Mouse (Mus musculus) thymus, postnatal 25 days (tissue): ENCODE measurements around the gene Dhx33.

Source experiments
- DNase-seq: peaks from one replicate; pipeline ENCODE4 v3.0.0; 2022

The Dhx33 gene

DNA sequence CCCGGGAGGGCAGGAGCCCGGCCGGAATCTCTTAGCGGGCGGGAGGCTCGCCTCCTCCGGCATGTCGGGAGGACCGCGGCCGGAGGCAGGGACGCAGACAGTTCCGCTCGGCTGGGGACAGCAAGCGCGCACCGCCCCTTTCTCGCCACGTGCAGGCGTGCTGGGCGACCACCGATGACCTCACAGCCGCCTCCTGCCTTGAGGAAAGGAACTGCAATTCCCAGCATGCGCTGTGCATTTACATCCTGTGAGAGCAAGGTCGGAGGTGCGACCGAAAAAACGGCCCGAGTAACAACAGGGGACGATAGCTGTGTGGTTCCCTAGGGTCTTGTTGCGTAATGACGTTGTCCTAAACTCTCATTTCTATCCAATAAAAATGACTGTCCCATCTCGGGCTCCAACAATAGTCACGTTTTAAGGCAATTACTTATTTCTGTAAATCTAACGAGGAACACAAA lies at the start of gene Dhx33:
Gene Dhx33, minus strand, starts transcription at position 122 of the 458 bp plus-strand sequence.
- peak; percentile 93 for DNase-seq

DNA sequence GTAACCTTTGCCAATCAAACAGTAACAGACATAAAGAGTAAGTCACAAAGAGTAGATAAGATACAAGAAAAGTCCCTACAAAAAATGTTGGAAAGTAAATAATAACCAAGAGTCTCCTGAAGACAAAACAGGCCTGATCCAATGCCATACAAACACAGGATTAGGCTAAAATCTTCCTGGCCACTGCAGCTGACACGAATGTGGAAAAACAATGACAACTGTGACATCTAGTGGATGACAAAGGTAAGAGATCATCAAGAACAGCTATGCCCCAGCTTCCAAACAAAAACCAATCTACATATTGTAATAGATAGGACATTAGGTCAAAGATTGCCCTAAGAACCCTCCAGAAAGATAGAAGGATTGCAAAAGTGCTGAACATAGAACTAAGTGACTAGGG lies 48.3 kb upstream of the Dhx33 start:
- no peak for DNase-seq

DNA sequence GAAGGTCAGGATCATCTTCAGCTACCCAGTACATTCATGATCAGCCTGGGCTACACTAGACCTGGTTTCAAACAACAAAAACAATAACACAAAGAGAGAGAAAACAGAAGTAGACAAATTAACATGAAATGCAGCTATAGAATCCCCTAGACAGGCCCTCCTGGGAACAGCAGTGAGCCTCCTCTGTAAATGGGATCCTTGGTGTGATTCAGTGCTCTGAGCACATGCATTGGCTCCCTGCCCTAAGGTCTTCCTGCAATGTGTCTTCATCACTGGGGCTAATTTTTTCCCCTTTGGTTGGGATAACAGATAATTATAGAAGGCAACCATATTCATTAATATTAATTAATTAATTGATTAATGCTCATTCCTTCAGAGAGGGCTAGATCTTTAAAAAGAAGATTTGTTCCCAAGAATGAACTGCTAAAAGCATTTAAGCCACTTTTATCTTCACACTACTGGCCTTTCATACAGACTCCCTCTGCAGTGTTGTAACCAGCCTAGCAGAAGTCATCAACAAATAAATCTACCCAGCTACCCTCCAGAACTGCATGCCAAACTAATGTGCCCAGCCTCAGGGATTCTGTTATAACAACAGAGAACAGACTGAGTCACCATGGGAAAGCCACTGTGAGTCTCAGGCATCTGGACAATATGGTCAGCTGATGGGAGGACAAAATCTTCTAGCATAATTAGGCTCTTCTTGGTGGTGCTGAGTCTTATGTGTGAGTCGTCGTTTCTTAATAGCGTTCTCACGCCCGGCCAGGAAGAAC lies 35.5 kb upstream of the Dhx33 start:
- DNase-seq = no peak

DNA sequence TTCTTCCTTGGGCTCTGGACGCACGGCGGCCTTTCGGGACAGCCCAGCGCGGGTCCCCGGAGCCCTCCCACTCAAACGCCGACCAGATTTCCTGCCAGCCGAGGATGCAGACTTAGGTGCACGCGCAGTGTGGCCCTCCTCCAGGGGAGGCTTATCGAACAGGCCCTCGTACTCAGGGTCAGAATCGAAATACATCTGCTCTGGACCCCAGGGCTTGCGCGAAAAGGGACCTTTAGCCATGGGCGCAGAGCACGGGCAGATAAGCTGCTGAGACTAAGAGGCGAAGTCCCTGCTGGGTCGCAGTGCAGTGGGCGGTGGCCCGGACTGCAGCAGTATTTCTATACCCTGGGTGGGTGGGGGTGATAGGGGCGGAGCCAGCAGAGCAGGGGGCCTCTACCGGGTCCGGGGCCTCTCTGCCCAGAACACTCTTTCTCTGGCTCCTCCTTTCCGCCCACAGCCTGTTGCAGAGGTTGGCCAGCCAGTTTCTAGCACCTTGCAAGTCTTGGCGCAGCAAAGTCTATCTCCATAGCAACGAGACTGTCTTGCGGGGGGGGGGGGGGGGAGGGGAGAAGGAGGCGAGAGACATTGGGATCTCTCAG lies 29.0 kb upstream of the Dhx33 start, which contains the start of gene 6330403K07Rik:
Gene 6330403K07Rik, minus strand, starts transcription at position 351 of the 599 bp plus-strand sequence.
- no peak for DNase-seq

DNA sequence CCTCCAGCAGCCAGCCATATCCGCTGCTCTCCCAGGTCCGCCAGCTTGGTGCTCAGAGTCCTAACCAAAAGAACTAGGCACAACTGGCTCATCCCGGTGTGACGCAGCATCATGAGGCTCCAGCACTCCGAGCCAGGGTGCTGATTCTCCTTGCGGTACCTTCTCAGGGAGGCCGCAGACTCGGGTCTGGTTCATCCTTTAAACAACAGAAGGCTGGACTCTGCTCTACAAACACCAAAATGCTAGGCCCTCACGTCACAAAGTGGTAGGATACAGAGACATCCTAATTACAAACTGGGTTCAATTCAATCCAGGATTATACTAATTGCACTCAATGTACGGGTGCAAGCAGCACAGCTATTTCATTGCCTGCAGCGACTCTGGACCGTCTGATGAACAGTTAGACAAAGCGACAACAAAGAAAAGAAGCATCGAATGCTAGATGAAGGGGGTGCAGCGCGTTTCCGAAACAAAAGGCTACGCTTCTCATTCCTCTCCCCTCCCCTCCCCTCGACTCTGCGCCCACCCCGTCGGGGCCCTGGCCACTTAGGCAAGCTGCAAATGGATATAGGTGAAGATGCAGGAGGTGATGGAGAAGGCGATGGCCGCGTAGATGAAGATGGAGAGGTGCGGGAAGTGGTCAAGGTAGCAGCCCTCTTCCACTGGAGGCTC lies 28.4 kb upstream of the Dhx33 start:
- DNase-seq = no peak

DNA sequence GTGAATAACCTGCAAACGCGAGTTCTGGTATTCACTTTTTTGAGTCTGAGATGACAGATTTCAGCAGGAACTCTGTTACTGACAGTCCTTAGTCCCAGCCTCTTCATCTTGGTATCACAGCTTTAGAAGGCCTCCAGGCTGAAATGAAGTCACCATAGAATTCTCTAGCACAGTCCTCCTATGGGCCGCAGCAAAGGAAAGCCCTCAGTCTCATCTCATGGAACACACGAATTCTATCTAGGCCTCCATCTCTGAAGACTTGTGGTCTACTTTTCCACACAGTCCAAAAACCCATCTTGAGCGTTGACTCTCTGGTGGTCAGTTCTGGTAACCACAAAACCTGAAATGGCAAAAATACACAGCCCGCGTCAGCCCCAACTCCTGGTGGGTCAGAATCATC lies 27.8 kb upstream of the Dhx33 start:
- DNase-seq = no peak

DNA sequence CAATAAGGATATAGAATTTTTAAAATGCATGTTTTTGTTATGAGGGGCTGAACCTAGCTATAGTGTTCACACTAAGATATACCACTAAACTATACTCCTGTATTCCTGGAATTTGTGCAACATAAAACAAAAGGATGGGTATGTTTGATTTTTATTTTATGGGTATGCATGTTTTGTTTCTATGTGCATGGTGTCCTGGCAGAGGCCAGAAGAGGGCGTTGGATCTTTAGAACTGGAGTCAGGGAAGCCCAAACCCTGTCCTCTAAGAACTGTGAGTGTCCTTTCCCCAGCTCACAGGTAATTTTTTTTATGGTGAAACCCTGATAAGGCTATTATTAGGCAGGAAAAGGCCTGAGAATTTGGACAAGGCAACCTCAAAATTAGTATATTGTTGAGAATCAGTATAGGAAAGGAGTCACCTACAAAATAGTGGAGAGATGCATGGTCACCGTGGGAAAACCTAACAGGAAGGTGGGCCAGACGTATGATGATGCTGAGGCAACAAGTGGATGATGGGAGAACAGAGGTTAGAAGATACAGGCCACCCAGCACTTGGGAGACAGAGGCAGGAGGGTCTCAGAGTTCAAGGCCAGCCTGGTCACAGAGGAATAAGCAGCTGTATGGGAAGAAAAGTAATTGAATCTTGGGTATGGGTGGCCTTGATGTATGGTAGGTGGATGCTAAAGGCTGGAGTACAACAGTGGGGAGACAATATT lies 25.3 kb upstream of the Dhx33 start:
- DNase-seq = no peak

DNA sequence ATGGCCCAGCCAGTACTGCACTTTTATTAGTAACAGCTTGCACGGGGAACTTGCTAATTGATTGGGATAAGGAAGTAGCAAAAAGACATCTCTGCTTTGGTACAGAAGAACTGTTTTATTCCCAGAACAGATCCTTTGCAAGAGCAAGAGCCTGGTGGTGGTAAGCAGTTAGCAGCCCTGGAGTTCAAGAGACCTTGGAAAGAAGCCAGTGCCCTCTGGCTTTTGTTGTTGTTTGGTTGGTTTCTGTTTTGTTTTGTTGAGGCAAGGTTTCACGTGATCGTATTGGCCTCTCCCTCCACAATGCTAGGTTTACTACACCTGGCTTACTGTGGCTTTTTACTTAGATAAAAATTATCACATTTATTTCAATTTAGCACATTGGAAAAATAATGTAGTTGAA lies 24.0 kb upstream of the Dhx33 start:
- no peak for DNase-seq

DNA sequence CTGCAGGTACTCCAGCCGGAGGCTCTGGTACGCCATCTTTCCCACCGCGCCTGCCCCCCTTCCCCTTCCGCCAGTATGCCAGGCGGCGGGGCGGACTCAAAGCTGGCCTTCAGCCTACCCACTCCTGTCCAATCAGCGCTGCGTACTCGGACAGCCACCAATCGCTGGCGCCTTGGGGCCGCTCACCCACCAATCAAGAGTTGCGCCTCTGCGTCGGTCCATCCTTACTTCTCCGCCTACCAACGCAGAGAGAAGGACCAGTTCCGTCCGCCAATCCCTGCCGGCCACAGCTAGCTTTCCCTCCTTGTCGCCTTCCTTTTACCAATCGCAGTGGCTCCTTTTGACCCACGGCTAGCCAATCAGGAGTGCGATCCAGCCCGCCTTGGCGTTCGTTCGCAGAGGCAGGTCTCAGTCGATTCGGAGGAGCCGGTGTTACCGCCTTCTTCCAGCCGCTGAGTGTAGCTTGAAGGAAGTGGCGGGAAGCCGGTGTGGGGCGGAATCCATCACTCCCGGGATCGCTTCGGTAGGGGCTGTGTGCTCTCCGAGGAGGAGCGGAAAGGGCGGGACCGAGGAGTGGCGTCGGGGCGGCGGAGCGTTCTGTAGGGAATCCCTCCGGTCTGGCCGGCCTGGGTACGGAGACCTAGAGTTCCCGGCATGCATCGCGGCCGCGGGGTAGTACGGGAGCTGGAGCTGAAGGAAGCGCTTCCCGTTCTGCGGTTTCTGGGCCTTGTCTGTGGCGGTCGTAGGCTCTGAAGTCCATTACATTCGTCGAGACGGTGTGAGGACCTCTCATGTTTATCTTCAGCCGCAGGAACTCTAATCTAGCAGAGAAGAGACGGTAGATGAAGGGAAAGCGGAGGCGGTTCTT lies 15.2 kb upstream of the Dhx33 start, which contains the start of the genes Mis12 and Derl2:
Gene Mis12, plus strand, starts transcription at position 411 of the 868 bp plus-strand sequence.
Gene Derl2, minus strand, starts transcription at position 641 of the 868 bp plus-strand sequence.
- peak; percentile 98 for DNase-seq

DNA sequence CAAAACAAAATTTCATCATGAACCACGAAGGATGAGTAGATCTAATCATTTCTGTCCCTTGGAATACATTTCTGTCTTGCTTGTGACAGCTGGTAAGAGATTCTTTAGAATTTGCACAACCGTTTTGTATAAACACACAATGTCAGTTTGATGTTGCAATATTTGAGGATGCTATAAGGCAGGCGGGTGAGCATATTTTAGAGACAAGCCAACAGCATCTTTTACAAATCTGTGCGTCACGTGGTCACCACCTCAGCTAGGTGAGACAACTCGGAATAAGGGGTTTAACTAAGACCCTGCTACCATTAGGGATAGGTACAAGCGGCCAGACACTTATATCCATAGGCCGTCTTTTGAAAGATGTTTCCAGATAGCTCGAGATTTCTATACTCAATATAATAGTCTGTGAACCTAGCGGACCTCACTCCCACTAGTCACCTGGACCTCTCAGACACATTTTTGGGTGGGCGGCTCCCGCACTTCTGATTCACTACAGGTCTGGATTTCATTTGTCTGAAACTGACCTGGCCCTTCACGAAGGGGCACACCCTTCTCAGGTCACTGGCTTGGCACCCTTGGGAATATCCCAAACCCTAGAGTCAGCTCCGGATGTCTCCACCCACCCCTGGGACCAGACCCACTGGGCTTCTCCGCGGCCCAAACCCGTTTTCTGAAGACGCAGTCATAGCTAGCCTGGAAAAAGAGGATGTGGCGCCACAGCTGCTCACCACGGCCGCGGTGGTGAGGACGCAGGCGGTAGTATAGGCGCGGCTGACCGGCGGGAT lies 14.4 kb upstream of the Dhx33 start:
- DNase-seq = no peak

DNA sequence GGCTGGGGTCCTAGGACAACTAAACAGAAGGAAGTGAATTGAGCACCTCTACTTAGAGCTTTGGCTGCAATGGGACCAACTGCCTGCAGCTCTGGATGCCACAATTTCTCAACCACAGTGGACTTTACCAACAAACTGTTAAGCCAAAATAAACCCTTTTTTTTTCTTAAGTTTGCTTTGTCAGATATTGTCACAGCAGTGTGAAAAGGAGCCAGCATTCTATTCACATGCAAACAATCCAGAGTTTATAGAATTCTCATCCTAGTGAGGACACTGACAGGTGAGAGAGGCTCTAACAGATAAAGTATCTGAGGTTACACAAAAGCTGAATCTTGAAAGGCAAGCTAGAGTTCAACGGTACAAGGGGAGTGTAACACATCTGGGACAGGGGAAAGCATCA lies 12.8 kb upstream of the Dhx33 start:
- DNase-seq = no peak

DNA sequence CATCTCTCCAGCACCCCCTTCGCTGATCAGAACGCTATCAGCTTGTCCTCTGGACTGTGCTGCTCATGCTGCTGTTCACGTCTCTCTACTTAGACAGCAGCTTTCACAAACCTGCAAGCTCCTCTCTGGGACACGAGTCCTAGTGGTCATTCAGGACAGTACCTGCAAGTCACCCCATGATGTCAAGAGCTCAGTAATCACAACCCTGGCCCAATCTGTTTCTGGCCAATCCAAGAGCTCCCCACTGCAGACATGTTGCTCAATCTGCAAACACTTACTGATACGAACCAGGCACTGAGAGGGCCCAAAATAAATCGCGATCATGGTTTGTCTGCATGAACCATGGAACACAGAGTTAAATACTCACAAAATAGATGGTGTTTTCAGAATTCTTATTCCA lies 8.5 kb upstream of the Dhx33 start:
- DNase-seq = no peak

DNA sequence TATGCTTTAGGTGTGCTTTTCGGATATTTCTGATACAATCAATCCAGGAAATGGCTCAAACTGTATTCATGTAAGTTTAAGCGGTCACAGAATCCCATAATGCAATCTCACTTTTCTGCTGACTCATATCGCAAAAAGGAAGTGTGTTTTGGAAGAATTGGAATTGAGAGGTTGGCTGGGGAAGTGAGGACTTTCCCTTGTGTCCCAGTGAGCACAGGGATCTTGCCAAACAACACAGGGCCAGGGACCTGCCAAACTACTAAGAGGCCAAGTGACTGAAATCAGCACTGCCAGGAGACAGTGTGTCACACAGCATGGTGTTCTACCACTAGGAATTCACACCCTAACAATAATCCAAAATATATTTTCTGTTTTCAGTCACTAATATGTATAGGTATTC lies 4.1 kb upstream of the Dhx33 start:
- no peak for DNase-seq

DNA sequence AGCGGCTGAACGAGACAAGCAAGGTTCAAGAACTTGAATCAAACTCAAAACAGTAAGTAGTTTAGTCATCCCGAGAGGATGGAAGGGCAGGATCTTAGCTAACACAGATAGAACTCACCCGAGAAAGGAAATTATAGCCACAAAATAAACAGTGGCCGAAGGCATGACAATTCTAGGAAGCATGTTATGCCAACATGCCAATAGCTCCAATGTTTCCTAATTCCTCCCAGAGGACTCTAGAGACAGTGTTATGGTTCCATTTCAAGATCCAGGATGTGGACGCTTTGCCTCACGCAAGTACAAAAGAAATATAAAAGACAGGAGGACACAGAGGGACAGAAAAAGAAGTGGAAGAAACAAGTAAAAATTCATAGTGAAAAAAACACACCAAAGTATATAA lies 3.6 kb upstream of the Dhx33 start:
- no peak for DNase-seq

DNA sequence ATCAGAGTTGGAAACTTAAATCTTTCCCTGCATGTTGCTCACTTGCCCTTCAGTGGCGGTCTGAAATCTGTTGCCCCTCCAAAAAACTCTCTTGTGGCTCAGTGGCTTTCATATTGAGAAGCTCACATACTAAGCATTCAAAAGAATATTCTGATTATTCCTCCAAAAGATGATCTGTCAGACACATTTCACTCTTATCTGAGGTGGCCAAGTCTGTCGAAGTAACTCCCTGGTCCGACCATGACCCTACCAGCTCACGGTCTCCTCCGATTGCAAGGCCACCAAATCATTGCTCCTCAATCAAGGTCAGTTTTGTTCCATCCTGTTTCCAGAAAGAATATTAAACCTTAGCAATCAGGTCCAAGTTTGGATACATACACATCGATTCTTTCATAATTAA lies 2.8 kb upstream of the Dhx33 start:
- no peak for DNase-seq

DNA sequence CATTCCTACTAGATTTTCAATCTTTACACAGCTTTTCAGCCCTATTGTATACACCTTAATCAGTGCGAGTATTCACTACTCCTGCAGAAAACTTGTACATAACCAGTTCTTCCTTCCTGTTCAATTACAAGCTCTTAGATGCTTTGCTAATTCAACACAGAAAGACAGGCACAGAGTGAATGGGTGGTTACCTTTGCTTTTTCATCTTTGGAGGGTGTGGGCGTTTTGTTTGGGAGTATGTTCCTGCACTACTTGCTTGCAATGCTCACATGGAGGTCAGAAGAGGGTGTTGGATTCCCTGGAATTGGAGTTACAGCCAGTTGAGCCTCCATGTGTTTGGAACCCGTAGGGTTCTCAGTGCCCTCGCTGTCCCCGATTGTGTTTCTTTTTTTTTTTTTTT lies 809 bp upstream of the Dhx33 start:
- DNase-seq = peak; percentile 6

DNA sequence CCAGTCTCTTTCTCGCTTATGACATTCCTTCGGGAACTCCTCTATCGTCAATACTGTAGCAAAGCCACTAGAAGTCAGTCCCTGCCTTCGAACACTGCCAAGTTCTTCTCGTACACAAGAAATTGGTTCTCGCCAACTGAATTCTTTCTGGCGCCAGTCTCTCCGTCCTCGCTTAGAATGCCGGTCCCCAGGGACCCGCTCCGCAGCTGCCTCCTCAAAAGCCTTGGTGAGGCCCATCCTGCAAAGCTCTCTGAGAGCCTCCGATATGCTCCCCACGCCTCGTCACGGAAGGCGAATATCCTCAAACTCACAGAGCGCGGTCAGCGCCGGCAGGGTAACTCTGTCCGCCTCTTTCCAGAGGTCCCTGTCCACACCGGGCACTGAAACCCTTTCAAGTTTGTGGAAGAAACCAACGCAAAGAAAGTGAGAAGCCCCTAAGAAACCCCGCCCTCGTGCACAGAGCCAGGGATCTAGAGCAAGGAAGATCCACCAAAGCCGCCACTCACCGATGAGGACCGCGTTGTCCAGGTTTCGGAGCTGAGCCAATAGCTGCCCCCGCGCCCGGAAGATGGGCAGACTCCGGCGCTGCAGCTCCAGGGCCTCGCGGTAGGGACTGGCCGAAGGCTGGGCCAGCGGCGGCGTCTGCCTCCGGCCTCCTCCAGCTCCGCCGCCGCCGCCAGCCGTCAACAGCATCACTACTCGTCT lies 474 bp downstream of the Dhx33 start:
- DNase-seq = no peak

DNA sequence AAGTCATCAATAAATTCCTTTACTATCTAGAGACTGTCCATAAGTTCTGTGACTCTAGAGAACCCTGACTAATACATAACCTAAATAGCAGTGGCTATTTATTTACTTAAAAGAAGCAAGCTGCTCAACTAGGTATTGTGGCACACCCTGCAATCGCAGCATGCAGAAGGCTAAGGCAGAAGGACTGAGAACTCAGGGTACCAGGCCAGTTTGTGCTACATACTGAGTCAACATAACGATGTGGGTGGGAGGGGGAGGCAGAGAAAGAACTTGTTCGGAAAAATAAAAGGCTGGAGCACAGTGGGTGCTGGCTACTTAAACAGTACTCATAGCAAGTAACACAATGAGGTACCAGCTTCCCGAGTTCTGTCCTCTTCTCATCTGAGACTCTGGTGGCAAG lies 3.1 kb downstream of the Dhx33 start:
- no peak for DNase-seq

DNA sequence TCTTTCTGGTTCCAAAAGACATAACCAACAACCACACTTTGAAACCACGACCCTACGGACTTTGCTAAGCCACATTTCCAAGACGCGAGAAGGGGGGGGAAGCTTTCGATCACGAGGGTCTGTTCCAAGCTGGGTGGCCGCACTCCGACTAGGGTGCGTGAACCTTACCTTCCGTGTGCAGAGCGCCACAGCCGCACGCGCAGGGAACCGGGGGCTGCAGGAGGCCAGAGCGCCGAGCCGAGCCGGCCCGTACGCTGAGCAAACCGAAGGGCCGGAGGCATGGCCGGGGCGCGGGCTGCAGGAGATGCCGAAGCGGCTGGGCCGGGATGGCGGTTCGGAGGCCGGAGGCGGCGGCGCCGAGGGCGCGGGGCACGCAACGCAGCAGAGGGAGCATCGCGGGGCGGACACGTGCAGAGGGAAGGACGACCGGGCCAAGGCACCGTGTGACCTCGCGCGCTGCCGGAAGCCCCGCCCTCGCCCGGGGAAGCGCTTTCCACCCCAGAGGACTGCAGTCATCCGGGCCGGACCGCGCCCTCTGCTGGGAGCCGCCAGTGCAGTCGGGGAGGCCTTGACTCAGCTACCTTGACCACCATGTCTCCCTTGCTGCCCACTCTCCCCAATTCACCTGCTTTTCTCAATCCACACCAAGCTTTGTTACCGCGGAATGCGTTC lies 21.5 kb downstream of the Dhx33 start, which contains the start of gene C1qbp:
Gene C1qbp, minus strand, starts transcription at position 470 of the 672 bp plus-strand sequence.
- DNase-seq = peak; percentile 94

DNA sequence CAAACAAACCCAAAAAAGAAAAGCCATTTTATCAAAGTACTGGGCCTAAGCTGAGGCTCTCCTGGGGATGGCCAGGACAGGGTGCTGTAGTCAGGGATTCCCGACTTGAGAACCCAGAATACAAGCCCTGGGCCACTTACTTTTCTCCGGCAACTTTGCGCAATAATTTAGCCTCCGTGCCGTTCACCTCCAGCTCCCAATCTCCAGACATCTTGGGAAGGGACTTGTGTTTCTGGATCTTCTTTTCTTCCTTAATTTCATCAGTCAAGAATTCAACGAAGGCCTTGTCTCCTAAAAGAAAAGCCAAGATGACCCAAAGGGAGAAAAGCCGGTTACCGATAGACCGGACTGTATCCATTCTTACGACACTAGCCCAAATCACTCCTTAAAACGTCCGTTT lies 22.2 kb downstream of the Dhx33 start:
- no peak for DNase-seq
